Mouse (Mus musculus): ENCODE data around the gene Tbk1. TPM values are rescaled to one million over a fixed set of nuclear protein-coding genes. Genes with fewer than 3 reads are reported as not detected.
A peak's percentile ranks its signal among the peaks of the same experiment; 100 is the strongest.

Tbk1 gene
- polyA plus RNA-seq, 1 experiment from 2014 or later: 34.5 TPM

GRCm38 (mm10) chr10:121587371-121587840 is 819 bp upstream of the Tbk1 start:
- 53% methylated on average over 6 of the region's 6 CpGs for WGBS
- H3K27ac ChIP-seq (replicated peaks): 0 out of 2 replicates have a peak overlapping the region, but pooled peaks have one; percentile 22
- H3K4me1 ChIP-seq: peaks cover 11% of the 10 kb centered on the region
- no peak for ATAC-seq (ENCODE audit: insufficient number of reproducible peaks, low FRiP score, low TSS enrichment, low read depth)
- peak overlapping the region; percentile 84 for H3K4me3 ChIP-seq (replicated peaks)
- no peaks in the 10 kb centered on the region for H3K27me3 ChIP-seq
- no peak overlapping the region for H3K9ac ChIP-seq
- peak overlapping the region; percentile 56 for H3K4me2 ChIP-seq (replicated peaks)
- no peaks in the 10 kb centered on the region for H3K9me3 ChIP-seq (replicated peaks)
- H3K36me3 ChIP-seq: peaks cover 42% of the 10 kb centered on the region

- 2% methylated on average over 45 of the region's 48 CpGs for WGBS
- Histone ChIP-seq H3K27me3 (no peaks in the 10 kb centered on the region), H3K4me2 (replicated peaks) (peak overlapping the region; percentile 56), H3K4me3 (replicated peaks) (peak overlapping the region; percentile 84), H3K36me3 (peaks cover 44% of the 10 kb centered on the region), H3K4me1 (peaks cover 11% of the 10 kb centered on the region), H3K9me3 (replicated peaks) (no peaks in the 10 kb centered on the region), H3K27ac (replicated peaks) (peak overlapping the region; percentile 87), H3K9ac (peak overlapping the region; percentile 92)
- peak; percentile 66 for ATAC-seq (ENCODE audit: insufficient number of reproducible peaks, low FRiP score, low TSS enrichment, low read depth)
These were observed 570 bp downstream of the Tbk1 start for GRCm38 (mm10) chr10:121585791-121586642.

- Histone ChIP-seq H3K9ac (no peak overlapping the region), H3K4me3 (replicated peaks) (peak overlapping the region; percentile 84), H3K27me3 (no peaks in the 10 kb centered on the region), H3K4me2 (replicated peaks) (peak overlapping the region; percentile 56), H3K27ac (replicated peaks) (no peak overlapping the region), H3K4me1 (peaks cover 11% of the 10 kb centered on the region), H3K36me3 (peaks cover 46% of the 10 kb centered on the region), H3K9me3 (replicated peaks) (no peaks in the 10 kb centered on the region)
- ATAC-seq (ENCODE audit: insufficient number of reproducible peaks, low FRiP score, low TSS enrichment, low read depth): no peak
- WGBS: 81% methylated on average over 20 of the region's 20 CpGs
These were observed 1.4 kb downstream of the Tbk1 start for GRCm38 (mm10) chr10:121585056-121585790.

- peaks cover 11% of the 10 kb centered on the region for H3K4me1 ChIP-seq
- no peak overlapping the region for H3K4me2 ChIP-seq (replicated peaks)
- WGBS: 93% methylated on average over 10 of the region's 10 CpGs
- H3K9ac ChIP-seq: no peak overlapping the region
- H3K4me3 ChIP-seq (replicated peaks): no peak overlapping the region
- H3K9me3 ChIP-seq (replicated peaks): no peaks in the 10 kb centered on the region
- ATAC-seq (ENCODE audit: insufficient number of reproducible peaks, low FRiP score, low TSS enrichment, low read depth): no peak
- no peak overlapping the region for H3K27ac ChIP-seq (replicated peaks)
- H3K27me3 ChIP-seq: no peaks in the 10 kb centered on the region
- peaks cover 43% of the 10 kb centered on the region for H3K36me3 ChIP-seq
These were observed 2.6 kb downstream of the Tbk1 start for GRCm38 (mm10) chr10:121584033-121584432.

- H3K4me3 ChIP-seq (replicated peaks): no peak overlapping the region
- H3K4me2 ChIP-seq (replicated peaks): no peak overlapping the region
- H3K9me3 ChIP-seq (replicated peaks): no peaks in the 10 kb centered on the region
- ATAC-seq (ENCODE audit: insufficient number of reproducible peaks, low FRiP score, low TSS enrichment, low read depth): no peak
- H3K4me1 ChIP-seq: peaks cover 11% of the 10 kb centered on the region
- peaks cover 47% of the 10 kb centered on the region for H3K36me3 ChIP-seq
- no peak overlapping the region for H3K9ac ChIP-seq
- H3K27ac ChIP-seq (replicated peaks): no peak overlapping the region
- H3K27me3 ChIP-seq: no peaks in the 10 kb centered on the region
- 88% methylated on average over 12 of the region's 12 CpGs for WGBS
These were observed 3.6 kb downstream of the Tbk1 start for GRCm38 (mm10) chr10:121583016-121583415.

- Histone ChIP-seq H3K36me3 (peaks cover 49% of the 10 kb centered on the region), H3K4me3 (replicated peaks) (no peak overlapping the region), H3K4me1 (peaks cover 11% of the 10 kb centered on the region), H3K9ac (no peak overlapping the region), H3K9me3 (replicated peaks) (no peaks in the 10 kb centered on the region), H3K27me3 (no peaks in the 10 kb centered on the region), H3K27ac (replicated peaks) (no peak overlapping the region), H3K4me2 (replicated peaks) (no peak overlapping the region)
- ATAC-seq (ENCODE audit: insufficient number of reproducible peaks, low FRiP score, low TSS enrichment, low read depth): no peak
- WGBS: 92% methylated on average over 8 of the region's 8 CpGs
These were observed 4.3 kb downstream of the Tbk1 start for GRCm38 (mm10) chr10:121582287-121582686.

- Histone ChIP-seq H3K4me1 (peaks cover 11% of the 10 kb centered on the region), H3K27ac (replicated peaks) (no peak overlapping the region), H3K9ac (no peak overlapping the region), H3K36me3 (peaks cover 49% of the 10 kb centered on the region), H3K9me3 (replicated peaks) (no peaks in the 10 kb centered on the region), H3K4me2 (replicated peaks) (no peak overlapping the region), H3K4me3 (replicated peaks) (no peak overlapping the region), H3K27me3 (no peaks in the 10 kb centered on the region)
- WGBS: 77% methylated on average over 6 of the region's 6 CpGs
- no peak for ATAC-seq (ENCODE audit: insufficient number of reproducible peaks, low FRiP score, low TSS enrichment, low read depth)
These were observed 5.2 kb downstream of the Tbk1 start for GRCm38 (mm10) chr10:121581405-121581804.

GRCm38 (mm10) chr10:121580381-121580780 is 6.2 kb downstream of the Tbk1 start:
- H3K4me2 ChIP-seq (replicated peaks): no peak overlapping the region
- H3K4me3 ChIP-seq (replicated peaks): no peak overlapping the region
- peaks cover 58% of the 10 kb centered on the region for H3K36me3 ChIP-seq
- H3K4me1 ChIP-seq: peaks cover 6% of the 10 kb centered on the region
- H3K27me3 ChIP-seq: no peaks in the 10 kb centered on the region
- no peak overlapping the region for H3K9ac ChIP-seq
- H3K9me3 ChIP-seq (replicated peaks): no peaks in the 10 kb centered on the region
- no peak overlapping the region for H3K27ac ChIP-seq (replicated peaks)
- ATAC-seq (ENCODE audit: insufficient number of reproducible peaks, low FRiP score, low TSS enrichment, low read depth): no peak
- 97% methylated on average over 5 of the region's 5 CpGs for WGBS

GRCm38 (mm10) chr10:121576372-121576771 is 10.2 kb downstream of the Tbk1 start:
- Histone ChIP-seq H3K4me3 (replicated peaks) (no peak overlapping the region), H3K4me2 (replicated peaks) (no peak overlapping the region), H3K9me3 (replicated peaks) (no peaks in the 10 kb centered on the region), H3K9ac (no peak overlapping the region), H3K4me1 (no peaks in the 10 kb centered on the region), H3K27ac (replicated peaks) (no peak overlapping the region), H3K36me3 (peaks cover 53% of the 10 kb centered on the region), H3K27me3 (no peaks in the 10 kb centered on the region)
- no peak for ATAC-seq (ENCODE audit: insufficient number of reproducible peaks, low FRiP score, low TSS enrichment, low read depth)
- WGBS: 74% methylated on average over 9 of the region's 9 CpGs

- WGBS: 95% methylated on average over 22 of the region's 22 CpGs
- Histone ChIP-seq H3K4me2 (replicated peaks) (no peak overlapping the region), H3K9me3 (replicated peaks) (no peaks in the 10 kb centered on the region), H3K4me1 (peaks cover 12% of the 10 kb centered on the region; the same call in 1 of the 2 replicates), H3K27me3 (no peaks in the 10 kb centered on the region), H3K27ac (replicated peaks) (no peak overlapping the region), H3K36me3 (peaks cover 54% of the 10 kb centered on the region), H3K4me3 (replicated peaks) (no peak overlapping the region), H3K9ac (no peak overlapping the region)
- no peak for ATAC-seq (ENCODE audit: insufficient number of reproducible peaks, low FRiP score, low TSS enrichment, low read depth)
These were observed 15.0 kb downstream of the Tbk1 start for GRCm38 (mm10) chr10:121571511-121572147.

- peaks cover 12% of the 10 kb centered on the region; the same call in 1 of the 2 replicates for H3K4me1 ChIP-seq
- H3K9ac ChIP-seq: no peak overlapping the region
- no peaks in the 10 kb centered on the region for H3K27me3 ChIP-seq
- no peak overlapping the region for H3K27ac ChIP-seq (replicated peaks)
- H3K4me2 ChIP-seq (replicated peaks): no peak overlapping the region
- no peaks in the 10 kb centered on the region for H3K9me3 ChIP-seq (replicated peaks)
- no peak for ATAC-seq (ENCODE audit: insufficient number of reproducible peaks, low FRiP score, low TSS enrichment, low read depth)
- 89% methylated on average over 3 of the region's 3 CpGs for WGBS
- no peak overlapping the region for H3K4me3 ChIP-seq (replicated peaks)
- peaks cover 51% of the 10 kb centered on the region for H3K36me3 ChIP-seq
These were observed 15.6 kb downstream of the Tbk1 start for GRCm38 (mm10) chr10:121571031-121571430.
